Mouse (Mus musculus): Measurements from ENCODE around the gene Dcst2. TPM values are rescaled to one million over a fixed set of nuclear protein-coding genes. Genes with fewer than 3 reads are reported as not detected.
A peak's percentile ranks its signal among the peaks of the same experiment; 100 is the strongest.

Gene Dcst2
- not detected for total RNA-seq (2021)
- long read RNA-seq, experiment 1 = 0 reads
- long read RNA-seq, experiment 2 = 0 reads

DNA sequence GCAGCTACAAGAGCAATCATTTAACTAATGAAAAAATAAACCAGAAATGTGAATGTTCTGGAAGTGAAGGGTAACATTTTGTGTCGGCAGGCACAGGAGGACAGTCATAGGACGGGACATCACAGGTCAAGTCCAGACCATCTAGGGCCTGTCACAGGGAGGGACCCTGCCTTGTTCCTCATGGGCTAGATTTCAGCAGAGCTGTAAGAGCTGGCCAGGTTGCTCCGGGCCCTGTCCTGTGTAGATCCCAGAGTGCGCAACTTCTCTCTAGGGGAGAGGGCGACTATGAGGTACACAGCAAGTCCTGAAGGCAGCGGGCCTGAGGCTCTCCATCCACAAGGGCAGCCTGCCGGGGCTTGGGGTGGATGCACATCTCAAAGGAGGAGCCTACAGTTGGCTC lies at the start of gene Dcst2:
Gene Dcst2 (plus strand): TSS at position 301 of the 400 bp plus-strand sequence.
- intact Hi-C loops (cut with DNase I) = no loop called here
- DNase-seq = no peak

DNA sequence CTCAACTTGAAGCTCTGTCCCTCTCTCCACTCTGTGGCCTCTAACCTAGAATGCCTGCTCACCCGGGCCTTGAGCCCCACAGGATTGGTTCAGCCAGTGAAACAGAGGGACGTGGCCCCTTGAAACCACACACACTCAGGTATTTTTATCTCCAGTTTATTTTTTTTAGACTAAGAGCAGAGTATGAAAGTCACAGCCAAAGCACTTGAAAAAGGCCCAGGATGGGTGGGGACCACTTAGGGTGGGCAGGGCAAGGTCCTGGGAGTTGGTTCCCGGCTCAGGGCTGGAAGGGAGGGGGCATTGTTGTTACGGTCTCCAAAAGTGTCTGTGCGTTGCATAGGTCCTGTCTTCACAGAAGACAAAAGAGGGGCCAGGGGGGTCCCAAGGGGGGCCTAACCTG lies 47.4 kb upstream of the Dcst2 start:
- intact Hi-C loops (cut with DNase I) = loop anchor here (2.0 kb wide), 1 partner anchor 170 kb away; no protein-coding TSS in a partner anchor
- no peak for DNase-seq

DNA sequence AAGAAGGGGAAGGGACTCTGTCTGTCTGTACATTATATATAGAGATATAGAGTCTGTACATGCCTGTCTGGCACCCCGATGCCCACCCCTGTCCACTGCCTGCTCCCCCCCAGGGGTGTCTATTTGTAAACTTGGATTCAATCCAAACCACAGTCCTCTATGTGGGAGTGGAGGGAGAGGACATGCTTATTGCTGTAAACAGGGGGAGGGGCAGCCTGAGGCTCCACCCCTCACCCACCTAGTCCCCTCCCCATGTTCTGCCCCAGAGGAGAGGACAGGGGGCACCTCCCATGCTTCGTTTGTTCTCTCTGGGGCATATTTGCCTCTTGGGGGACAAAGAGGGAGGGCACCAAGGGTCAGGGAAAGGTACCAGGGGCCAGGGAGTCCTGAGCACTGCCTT lies 47.0 kb upstream of the Dcst2 start:
- intact Hi-C loops (cut with DNase I) = loop anchor here (2.0 kb wide), 1 partner anchor 170 kb away; no protein-coding TSS in a partner anchor
- no peak for DNase-seq

DNA sequence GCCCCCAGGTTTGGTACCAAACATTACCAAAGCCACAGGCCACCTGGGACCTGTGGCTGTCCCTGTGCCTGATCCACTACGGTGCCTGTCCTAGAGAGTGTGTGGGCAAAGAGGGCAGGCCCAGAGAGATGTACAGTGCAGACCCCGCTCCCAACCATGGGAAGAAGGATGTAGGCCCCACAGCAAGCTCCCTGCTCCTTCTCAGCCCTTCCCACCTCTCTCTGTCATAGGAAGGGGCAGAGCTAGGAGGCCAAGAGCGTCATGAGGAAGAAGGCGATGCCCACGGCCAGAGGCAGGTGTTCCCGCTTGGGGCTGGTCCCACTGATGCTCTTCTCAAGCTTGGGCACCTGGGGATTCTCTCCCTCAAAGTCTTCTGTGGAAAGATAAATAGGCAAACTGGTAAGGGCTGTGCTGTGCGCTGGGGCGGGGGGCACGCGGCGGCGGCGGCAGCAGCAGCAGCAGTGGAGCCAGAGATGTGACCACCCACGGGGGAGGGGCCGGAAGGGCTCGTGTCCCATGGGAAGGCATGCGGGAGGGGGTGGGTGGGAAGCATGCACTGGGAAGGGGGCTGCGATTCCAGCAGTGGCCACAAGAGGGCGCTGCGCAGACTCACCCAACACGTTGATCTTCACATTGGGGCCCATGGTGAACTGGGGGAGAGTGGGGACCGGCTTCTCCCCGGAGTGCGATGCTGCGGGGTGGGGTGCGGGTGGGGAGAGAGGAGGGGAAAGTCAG lies 46.4 kb upstream of the Dcst2 start:
- intact Hi-C loops (cut with DNase I) = loop anchor here (2.0 kb wide), 1 partner anchor 169 kb away; no protein-coding TSS in a partner anchor
- peak; percentile 87 to 90 for DNase-seq

DNA sequence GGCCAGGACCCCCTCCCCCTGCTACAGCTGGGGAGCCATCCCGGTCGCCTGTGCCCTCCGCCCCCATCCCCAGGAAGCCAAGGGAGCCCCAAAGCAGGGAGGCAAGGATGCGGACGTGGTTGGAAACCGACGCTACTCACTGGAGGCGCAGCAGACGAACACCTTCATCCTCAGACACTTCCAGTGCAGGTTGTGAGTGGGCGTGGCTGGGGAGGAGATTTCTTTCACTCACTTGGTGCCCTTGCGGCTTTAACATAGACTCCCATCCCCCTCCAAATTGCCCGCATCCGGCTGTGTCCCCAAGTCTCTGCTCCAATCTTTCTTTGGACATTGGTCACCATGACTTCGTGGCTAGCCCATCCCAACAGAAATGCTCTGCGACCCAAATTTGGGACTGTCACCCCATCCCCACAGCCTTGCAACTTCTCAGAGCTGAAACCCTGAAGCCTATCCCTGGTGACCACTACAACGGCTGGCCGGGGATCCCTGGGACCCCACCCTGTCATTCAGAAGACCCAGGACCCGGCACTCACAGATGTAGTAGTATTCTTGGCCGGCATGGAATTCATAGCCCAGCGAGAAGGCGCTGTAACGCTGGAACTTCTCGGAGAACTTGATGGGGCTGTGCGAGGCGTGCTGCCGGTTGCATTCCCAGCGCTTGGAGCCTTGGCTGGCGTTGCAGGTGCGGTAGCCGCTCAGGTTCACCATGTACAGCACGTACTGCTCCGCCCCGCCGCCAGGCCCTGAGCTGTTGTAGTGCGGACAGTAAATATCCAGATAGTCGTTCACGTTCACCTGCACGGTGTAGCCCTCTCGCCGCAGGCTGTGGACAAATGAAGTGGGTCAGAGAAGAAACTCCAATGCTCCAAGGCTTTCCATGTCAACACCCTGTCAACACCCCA lies 45.6 kb upstream of the Dcst2 start:
- intact Hi-C loops (cut with DNase I) = loop anchor here (2.0 kb wide), 2 partner anchors 39 to 169 kb away; no protein-coding TSS in a partner anchor
- DNase-seq = no peak

DNA sequence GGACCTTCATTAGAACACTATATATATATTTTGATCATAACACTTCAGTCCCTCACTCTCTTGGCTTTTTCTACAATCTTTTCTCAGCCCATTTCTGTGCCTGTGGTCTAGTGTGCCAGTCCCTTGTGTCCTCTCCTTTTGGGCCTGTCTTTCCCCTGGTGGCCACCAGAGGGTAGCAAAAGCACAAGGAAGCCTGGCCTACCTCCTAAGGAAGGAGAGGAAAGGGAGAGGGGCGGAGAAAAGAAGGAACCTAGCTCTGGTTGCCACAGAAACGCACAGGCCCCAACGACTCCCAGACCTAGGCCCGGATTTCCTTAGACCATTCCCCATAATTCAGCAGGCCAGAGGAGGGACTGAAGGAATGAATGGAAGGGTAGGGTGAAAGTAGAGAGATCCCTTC lies 44.9 kb upstream of the Dcst2 start:
- DNase-seq = peak; percentile 84 to 89
- intact Hi-C loops (cut with DNase I) = loop anchor here (2.0 kb wide), 1 partner anchor 38 kb away; no protein-coding TSS in a partner anchor

DNA sequence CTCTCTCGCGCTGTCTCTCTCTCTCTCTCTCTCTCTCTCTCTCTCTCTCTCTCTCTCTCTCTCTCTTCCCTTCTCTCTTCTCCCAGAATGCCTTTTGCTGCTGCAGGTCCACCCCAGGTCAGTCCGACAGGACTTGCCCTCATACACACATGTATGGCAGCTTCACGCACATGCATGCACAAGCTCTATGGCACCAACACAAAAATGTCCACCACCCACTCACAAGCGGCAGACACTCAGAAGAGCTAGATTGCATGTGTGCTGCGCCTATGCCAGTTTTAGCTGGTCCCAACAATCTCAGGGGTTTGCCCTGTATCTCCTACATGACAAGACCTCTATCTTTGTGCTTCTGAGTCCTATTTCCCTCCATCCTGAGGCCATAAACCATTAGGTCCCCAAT lies 44.5 kb upstream of the Dcst2 start:
- no peak for DNase-seq
- intact Hi-C loops (cut with DNase I) = loop anchor here (2.0 kb wide), 1 partner anchor 38 kb away; no protein-coding TSS in a partner anchor

DNA sequence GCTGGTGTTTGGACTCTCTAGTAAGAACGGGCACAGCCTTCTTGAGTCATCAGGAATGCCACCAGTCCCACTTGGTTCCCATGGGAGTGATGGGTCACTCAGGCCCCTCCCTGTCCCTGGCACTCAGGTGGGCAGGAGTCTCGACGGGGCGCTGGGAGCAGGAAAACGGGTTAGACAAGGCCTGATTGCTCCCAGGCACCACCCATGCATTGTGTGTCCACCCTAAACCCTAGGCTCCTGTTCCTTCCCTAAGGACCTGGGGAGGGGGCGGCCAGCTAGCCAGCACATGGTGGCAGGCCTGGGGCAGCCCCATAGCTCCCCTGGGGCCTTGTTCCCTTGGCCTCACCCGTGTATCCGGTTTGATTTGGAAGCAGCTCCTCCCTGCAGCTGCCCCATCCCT lies 43.5 kb upstream of the Dcst2 start:
- intact Hi-C loops (cut with DNase I) = loop anchor here (2.0 kb wide), 1 partner anchor 18 kb away; no protein-coding TSS in a partner anchor

DNA sequence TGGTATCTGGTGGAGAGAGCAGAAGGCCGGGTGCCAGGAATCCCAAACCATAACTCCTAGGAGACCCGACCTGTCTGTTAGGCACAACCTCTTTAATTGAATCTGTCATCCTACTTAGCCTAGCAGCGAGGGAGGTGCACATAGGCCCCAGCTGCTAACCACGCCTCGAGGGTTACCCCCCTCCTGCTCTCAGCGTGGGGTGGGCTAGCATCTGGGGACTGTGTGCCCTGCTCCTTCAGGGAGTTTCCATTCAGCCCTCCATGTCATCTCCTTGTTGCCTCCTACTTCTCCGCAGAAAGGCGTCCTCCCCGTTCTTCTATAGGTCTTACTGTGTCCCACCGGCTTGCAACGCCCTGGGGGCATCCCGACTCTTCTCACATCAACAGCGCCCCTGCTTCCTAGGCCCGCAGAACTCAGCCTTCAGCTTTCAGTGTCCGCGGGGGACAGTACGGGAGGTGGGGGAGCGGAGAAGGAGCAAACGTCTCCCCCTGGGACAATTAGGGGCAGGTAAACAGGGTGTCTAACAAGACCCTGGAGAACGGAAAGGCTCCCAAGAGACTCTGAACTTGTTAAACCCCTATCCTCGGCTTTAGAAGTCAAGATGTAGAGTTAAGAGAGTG lies 42.7 kb upstream of the Dcst2 start:
- DNase-seq = no peak
- intact Hi-C loops (cut with DNase I) = loop anchor here (2.0 kb wide), 1 partner anchor 18 kb away; no protein-coding TSS in a partner anchor

More for the DNA sequence above, 43.5 kb upstream of the Dcst2 start:
- no peak for DNase-seq

DNA sequence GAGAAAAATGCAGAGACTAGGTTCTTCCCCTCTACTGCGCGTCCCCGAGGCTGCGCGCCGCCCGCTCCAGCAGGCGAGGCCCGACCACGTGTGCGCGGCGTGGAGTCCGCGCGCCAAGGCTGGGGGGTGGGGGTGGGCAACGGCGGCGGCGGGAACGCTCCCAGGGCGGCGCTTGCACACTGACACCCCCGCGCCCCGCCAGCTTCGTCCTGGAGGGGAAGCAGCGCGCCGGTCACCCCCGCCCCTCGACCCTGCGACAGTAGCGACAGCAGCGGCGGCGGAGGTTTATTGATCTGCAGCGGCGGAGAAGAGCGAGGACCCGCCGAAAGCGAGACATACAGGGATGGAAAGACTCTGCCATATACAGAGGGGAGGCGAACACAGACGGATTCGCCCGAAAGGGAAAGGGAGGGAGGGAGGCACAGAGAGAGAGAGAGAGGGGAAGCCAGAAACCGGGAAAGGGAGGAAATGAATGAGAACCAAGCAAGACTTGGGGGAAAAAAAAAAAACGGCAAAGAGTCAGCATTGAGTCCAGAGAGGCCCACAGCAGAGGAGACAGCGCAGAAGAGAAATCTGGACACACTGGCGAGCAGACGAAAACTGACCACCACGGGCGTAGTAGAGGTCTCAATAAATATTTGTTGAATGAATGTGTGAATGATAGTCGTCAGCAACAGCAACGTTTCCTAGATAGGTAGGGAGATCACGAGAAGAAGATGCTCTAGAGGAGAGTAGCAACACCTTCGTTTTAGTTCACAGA lies 42.0 kb upstream of the Dcst2 start:
- no peak for DNase-seq
- intact Hi-C loops (cut with DNase I) = loop anchor here (2.0 kb wide), 1 partner anchor 17 kb away; no protein-coding TSS in a partner anchor

DNA sequence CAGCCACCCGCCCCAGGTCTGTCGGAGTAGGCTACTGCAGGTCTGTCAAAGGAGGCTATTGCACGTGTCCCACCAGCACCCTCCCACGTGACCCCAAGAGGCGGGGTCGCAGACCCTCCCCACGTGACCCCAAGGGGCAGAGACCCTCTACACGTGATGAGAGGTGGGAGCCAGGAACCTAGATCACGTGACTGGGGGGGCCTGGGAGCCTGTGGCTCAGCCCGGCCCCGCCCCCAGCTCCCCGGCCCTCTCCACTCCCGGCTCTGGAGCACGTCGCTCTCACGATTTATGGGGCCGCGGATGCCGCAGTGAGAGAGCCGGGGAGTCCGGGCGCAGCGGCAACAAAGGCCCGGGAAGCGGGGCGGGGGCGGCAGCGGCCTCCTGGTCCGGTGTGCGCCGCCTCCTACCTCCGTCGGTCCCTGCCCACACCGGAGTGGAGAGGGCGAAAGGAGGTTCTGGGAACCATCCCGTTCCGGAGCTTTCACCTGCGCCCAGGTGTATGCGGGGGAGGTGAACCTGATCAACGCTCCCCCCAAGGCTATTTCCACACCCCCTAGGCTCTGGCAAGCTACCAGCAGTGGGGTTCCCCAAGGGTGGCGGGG lies 41.1 kb upstream of the Dcst2 start:
- DNase-seq = no peak
- intact Hi-C loops (cut with DNase I) = no loop called here

DNA sequence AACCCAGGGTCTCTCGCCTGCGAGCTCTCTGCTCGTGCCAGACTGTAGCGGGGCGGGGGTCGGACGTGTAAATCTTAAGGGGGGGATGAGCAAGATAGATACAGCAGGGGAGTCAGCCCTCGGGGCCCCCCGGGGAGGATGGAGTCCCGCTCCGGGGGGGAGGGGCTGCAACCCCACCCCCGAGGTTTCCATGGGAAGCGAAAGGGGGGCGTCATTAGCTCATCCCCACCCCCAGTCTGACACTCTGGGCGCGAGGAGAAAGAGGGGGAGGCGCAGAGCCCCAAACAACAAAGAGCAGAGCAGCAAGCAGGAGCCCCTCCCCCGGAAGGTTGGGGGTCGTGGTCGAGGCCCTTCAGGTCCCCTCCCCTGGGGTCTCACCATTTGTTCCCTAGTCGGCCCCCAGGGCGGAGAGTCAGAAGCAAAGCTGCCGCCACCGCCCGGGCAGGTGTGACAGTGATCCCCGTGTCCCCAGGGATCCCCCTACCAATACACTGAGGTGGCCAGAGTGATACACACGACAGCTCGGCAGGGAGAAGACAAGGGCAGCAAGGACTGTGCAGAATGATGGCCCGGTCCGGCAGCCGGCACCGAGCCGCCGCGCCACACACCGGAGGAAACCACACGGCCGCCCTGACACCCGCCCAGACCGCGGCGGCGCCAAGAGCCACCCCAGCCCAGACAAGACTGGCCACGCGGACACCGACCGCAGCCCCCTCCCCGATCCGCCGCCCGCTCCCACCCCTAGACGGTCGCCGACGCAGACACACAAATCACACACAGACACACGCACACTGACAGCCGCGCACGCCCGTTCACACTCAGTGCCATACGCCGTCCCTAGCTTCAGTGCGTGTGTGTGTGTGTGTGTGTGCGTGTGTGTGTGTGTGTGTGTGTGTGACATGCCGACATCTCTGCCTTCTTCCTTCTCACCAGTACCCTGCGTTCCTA lies 40.3 kb upstream of the Dcst2 start:
- no peak for DNase-seq
- intact Hi-C loops (cut with DNase I) = no loop called here

DNA sequence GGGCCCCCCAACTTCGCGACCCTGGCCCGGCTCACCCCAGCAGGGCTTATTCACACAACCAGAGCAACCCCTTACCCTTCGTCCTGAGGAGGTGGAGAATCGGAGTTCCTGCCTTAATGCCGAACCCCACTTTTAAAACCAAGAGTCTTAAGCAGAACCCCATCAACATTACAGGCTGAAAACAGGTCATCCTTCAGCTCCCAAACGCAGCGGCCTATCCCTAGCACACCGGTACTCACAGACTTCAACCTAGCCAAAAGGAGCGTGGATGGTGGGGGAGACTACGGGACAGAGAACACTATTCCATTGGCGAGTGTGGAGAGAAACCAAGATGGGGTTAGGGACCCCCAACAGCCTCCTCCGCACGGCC lies 39.7 kb upstream of the Dcst2 start:
- DNase-seq = no peak
- intact Hi-C loops (cut with DNase I) = no loop called here

DNA sequence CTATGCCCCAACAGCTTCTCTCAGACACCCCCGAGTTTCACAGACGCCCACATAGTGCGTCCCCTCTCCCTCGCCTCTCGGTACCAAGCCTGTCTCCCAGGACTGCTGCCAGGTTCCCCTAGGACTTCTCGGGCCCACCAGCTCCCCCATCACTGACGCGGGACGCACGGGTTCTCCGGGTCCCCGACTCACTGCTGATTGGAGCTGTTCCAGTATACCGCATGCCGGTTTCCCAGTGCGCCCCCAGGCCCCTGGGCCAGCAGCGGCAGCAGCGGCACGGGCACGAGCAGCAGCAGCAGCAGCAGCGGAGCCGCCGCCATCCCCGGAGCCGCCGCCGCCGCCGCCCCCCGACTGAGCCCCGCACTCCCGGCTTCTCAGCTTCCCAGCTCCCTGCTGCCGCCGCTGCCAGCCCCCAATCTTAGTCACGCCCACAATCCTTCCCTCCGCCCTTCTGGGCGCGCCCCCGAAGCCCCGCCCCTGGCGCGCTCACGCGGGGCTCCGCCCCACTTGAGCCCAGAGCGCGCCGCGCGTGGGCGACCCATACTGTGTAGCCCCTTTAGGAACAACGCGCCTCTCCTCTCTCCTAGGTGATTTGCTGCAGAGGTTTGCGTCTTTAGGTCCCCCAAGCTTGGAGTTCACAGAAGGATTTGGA lies 39.1 kb upstream of the Dcst2 start, which contains the start of gene Efna3:
Gene Efna3 (minus strand): TSS at position 452 of the 652 bp plus-strand sequence.
- intact Hi-C loops (cut with DNase I) = no loop called here

DNA sequence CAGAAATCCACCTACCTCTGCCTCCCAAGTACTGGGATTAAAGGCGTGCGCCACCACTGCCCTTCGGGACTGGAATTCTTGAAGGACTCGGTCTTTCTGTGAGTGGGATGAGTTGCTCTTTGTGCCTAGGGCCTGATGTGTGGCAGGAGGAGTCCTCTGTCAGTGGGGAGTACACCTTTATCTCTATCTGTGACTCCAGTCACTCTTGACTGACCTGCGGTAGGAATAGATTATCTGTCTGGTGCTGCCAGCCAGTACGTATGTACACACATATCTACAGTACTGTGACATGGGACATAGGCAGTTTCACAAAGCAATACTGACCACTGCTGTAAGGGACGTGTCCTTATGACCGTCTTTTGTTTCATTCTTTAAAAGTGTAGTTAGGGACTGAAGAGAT lies 35.9 kb upstream of the Dcst2 start:
- intact Hi-C loops (cut with DNase I) = no loop called here

More for the DNA sequence above, 39.1 kb upstream of the Dcst2 start, which contains the start of gene Efna3:
- DNase-seq = peak; percentile 77

DNA sequence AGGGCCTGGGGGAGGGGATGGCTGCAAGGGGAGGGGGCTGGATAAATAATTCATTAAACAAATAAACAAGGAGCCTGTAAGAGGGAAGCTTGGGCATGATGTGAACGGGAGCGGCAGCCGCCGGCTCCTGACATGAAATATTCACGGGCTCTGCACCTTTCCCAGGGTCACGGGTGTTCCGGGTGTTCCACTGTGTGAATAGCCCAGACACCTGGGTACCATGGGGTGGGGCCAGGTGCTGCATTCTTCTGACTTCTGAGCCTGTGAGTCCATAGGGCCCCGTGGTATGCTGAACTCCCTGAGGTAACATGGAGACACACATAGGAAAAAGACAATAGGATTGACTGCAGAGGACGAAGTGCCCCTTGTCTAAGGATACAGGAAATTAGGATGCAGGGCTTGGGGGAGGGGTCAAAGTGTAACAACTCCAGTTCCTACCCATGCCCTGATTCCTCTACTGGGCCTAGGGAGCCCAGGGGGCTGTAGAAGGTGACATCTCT lies 34.4 kb upstream of the Dcst2 start:
- intact Hi-C loops (cut with DNase I) = no loop called here
- DNase-seq = no peak

More for the DNA sequence above, 35.9 kb upstream of the Dcst2 start:
- no peak for DNase-seq

DNA sequence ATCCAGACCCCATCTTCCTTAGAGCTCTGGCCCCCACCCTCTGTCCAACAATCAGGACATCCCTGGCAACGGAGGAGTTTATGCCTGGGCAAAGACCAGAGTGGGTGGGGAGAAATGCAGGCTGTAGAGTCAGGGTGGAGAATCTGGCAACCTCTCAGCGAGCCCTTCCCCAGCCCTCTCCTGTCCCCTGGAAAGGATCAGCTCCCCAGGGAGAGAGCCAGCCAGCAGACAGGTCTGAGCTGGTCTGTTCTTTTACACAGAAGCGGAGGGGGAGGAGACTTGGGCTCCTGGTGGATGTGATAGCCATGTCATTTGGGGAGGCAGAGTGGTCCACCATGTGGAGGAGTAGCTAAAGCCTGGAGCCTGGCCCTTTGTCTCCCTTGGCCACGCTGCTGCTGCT lies 33.2 kb upstream of the Dcst2 start:
- DNase-seq = no peak
- intact Hi-C loops (cut with DNase I) = no loop called here

Data from heart, postnatal 14 days (tissue).